Mouse (Mus musculus) forelimb bud, embryonic 11.5 days (tissue): ENCODE measurements around the gene Ubac2.
"Not testable (repeated sequence)": the region's sequence is repeated elsewhere in the genome, so short reads cannot be mapped to it uniquely, and the experiment has no call there.

Source experiments
- DNase-seq: peaks from one replicate; pipeline ENCODE4 v3.0.0-alpha.2; 2012; ENCODE audit warnings: low read depth, low spot score

Ubac2 gene

GRCm38 (mm10) chr14:122042142-122042694, 163.8 kb downstream of the Ubac2 start:
- no peak for DNase-seq

- no peak for DNase-seq
These were observed 169.4 kb downstream of the Ubac2 start for GRCm38 (mm10) chr14:122047784-122048183.

DNA sequence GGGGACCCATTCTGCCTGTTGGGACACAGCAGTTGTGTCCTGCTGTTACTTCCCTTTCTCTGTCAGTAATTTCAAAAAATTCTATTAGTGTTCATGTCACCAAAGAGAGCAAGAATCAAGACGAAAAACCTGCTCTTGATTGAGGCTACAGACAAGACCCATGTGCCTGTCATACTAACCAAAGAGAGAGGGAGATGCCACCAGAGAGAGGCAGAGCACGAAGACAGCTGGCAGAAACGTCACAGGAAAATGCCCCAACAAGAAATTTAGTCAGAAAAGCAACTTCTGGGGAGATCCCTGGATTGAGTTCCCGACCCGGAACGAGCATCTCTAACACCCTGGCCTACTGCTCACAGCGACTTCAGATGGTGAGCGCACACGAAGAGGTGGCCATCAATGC, 170.4 kb downstream of the Ubac2 start:
- no peak for DNase-seq

GRCm38 (mm10) chr14:122052896-122053635, 174.6 kb downstream of the Ubac2 start:
- DNase-seq, result no peak

GRCm38 (mm10) chr14:122056871-122057270, 178.5 kb downstream of the Ubac2 start:
- no peak for DNase-seq

DNA sequence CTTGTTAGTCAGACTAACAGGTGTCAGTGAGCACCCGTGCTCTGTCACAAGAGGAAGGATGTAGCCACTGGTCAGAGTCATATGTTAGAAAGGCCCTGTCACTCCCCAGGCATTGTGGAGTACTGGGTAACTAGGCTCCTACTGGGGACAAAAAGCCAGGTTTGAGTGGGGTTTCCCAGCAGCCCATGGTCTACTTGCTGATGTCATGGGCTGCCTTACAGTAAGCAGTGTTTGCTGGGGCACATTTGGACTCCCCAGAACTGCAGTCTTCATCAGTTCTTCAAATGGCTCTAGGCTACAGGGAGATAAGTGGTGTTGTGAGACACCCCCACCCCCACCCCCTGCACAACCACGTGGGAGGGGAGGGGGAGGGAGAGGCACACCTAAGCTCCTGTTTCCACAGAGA, 179.5 kb downstream of the Ubac2 start:
- no peak for DNase-seq

GRCm38 (mm10) chr14:122060642-122061041, 182.2 kb downstream of the Ubac2 start:
- DNase-seq, result peak; percentile 71

GRCm38 (mm10) chr14:122061376-122061775, 183.0 kb downstream of the Ubac2 start:
- DNase-seq, result no peak

GRCm38 (mm10) chr14:122062411-122063090, 184.1 kb downstream of the Ubac2 start:
- DNase-seq, result no peak

DNA sequence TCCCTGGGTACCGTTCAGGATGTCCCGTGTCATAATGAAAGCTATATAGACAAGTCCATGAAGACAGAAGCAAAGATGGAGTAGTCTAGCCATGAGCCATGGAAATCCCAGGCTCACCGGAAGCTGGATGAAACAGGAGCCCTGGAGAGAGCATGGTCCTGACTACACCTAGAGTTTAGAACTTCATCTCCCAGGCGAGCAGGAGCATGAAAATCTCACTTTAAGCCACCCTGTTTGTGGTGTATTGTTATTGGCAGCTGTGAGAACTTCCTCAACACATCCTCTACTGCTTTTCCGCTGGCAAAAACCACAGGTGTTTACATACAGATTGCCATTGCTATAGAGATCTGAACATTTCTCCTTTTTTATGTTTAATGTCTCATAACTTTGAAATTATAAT, 185.2 kb downstream of the Ubac2 start:
- DNase-seq, result no peak

DNA sequence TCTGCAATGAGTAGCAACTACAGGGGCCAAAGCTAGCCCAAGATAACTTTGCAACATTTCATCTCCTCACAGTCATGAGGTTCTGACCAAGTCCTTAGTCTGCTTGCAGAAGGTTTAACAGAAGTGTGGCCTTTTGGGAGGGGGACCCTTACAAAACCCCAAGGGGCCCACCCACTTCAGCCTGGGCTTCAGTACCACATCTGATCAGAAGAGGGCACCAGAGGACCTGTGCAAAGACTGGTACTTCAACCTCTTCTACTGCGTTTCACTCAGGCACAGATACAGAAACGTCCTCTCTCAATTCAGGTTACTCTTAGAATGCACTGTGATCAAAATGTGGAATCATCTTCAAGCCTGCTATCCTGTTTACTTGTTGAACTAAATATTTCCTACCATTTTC, 186.1 kb downstream of the Ubac2 start:
- DNase-seq, result peak; percentile 76

GRCm38 (mm10) chr14:122066243-122066642, 187.8 kb downstream of the Ubac2 start:
- DNase-seq, result no peak

- DNase-seq, result not testable (repeated sequence)
These were observed 189.6 kb downstream of the Ubac2 start for GRCm38 (mm10) chr14:122068036-122068435.

- no peak for DNase-seq
These were observed 190.6 kb downstream of the Ubac2 start for GRCm38 (mm10) chr14:122068801-122069695.

DNA sequence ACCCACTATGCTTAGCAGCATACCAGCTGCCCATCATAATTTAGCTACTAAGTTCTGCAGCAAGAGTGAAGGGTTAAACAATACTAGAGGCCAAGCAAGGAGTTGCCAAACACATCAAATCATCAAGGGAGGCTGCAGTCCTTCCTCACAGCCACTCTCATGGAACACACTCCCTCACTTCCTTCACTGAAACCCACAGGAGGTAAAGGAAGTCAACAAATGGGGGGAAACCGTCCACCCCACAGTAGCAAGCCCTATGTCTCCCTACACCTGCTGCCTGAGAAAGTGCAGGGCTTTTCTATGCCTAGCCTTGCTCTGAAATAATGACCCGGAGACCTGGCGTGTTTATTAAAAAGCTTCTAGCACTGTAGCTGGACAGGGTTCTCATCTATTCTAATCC, 191.5 kb downstream of the Ubac2 start:
- no peak for DNase-seq
